Mouse (Mus musculus): ENCODE measurements around the gene Kcnh1.

Gene Kcnh1

GRCm38 (mm10) chr1:192457526-192458206 lies 267.1 kb downstream of the Kcnh1 start:
- no peak for DNase-seq (ENCODE audit: low read depth, low spot score)

DNA sequence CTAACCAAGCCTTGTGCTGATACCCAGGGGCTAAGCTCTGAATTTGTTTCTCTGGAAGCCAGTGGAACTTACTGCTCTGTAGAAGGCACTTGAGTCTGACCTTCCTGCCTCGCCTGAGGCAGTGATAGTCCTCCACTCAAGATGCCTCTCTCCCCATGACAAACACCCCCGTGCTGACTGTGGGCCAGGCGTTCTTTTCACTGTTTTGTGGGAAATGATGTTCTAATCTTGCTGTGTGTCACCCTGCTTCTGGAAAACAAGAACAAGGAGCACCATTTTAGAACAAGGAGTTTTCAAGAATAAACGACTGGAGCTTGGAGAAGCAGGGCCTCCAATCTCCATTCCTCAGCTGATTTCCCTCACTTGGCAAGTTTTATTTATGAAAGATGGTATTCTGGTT lies 273.2 kb downstream of the Kcnh1 start:
- DNase-seq (ENCODE audit: low read depth, low spot score): no peak

DNA sequence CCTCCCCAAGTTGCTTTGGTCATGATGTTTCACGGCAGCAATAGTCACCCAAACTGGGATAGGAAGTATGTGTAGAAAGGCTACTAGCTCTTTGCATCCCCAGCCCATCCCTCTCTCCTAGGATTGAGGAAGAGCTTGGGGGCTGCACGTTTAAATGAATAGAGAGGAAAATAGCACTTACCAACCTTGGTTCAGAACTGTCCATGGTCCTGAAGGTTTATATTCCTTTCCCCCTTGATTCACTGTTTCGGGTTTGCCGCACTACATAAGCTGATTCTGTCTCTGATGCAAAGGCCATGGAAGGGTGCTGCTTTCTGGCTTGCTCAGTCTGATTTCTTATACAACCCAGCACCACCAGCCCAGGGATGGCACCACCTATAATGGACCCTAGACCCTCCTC lies 281.8 kb downstream of the Kcnh1 start:
- no peak for DNase-seq (ENCODE audit: low read depth, low spot score)

GRCm38 (mm10) chr1:192473134-192473533 lies 282.6 kb downstream of the Kcnh1 start:
- no peak for DNase-seq (ENCODE audit: low read depth, low spot score)

DNA sequence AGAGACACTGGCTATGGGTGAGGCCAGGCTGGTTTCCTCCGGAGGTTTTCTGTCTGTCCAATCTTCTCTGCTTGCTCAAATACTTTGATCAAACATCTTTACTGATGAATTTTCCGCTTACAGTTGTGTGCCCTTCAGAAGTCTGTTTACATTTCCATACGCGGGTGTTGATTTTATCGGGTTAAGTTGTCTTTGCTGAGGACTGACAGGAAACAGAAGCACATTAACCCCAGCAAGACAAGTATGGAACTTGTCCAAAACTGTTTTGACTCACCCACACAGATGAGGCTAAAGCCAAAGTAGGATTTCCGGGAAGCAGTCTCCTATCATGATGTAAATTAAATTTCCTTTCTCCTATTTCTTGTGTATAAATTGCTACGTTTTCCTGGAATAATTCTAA lies 286.1 kb downstream of the Kcnh1 start:
- DNase-seq (ENCODE audit: low read depth, low spot score): no peak

GRCm38 (mm10) chr1:192477556-192477955 lies 287.0 kb downstream of the Kcnh1 start:
- no peak for DNase-seq (ENCODE audit: low read depth, low spot score)

DNA sequence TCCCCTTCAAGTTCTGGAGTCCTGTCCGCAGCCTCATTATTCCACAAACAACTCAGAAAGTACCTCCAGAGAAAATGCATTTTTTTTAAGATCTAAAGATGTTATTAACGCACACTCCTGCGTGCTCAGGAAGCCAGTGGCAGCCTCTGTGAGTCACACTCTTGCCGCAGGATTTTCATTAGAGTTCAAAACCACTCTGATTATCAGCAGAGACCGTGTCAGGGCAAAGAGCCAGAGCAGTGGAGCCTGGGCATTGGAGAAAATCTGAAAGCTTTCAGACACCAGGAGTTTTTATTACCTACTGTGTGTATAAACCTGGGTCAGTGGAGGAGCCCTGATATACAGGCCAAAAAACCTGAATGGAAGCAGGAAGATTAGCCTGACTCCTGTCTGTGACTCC lies 287.6 kb downstream of the Kcnh1 start:
- no peak for DNase-seq (ENCODE audit: low read depth, low spot score)

DNA sequence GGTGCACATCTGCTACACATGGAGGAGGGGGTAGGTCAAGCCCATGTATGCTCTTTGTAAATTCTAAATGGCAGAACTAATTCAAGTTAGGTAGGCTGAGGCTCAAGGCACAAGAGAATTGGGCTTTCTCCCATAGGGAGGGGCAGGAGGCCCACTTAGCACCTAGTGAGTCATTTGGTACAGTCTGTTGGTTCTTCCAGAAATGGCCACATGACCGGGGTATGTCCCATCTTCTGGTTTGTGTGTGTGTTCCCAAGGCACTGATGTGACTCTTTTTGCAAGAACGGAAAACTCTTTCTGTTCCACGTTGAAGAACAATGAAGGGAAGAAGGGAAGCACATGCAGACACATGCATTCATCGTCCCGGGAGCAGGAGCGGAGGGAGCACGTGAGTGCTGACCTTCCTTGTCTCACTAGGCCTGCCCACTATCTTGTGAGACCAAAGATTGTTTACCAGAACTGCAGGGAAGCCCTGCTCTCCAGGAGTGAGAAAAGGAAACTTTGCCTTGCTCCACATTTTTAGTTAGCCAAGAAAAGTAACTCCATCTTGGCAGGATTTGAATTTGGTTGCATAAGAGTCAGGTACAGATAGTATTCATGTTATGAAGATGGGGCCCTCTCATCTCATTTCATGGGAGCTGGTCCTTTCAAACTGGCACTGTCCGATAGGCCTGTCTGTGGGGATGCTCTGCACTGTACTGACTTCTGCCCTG lies 289.7 kb downstream of the Kcnh1 start:
- no peak for DNase-seq (ENCODE audit: low read depth, low spot score)

GRCm38 (mm10) chr1:192481446-192481845 lies 290.9 kb downstream of the Kcnh1 start:
- DNase-seq (ENCODE audit: low read depth, low spot score): no peak

DNA sequence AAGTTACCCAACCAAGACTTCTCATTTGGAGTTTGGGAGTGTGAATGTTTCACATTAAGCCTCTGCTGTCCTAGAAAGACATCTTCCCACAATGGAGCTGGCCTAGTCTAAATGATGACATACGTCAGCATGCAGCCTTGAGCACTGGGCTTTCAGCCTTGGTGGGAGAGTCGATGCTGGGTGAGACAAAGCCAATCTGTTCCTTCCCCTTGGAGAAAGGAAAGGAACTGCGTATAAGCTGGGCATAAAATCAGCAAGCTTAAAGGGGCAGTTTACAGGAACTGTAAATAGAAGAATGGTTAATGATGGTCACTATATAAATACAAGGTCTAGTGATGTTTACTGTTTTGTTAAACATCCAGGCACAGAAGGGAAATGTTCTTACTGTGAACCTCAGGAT lies 294.5 kb downstream of the Kcnh1 start:
- DNase-seq (ENCODE audit: low read depth, low spot score): no peak

- no peak for DNase-seq (ENCODE audit: low read depth, low spot score)
Measured at GRCm38 (mm10) chr1:192487571-192487970, 297.0 kb downstream of the Kcnh1 start.

DNA sequence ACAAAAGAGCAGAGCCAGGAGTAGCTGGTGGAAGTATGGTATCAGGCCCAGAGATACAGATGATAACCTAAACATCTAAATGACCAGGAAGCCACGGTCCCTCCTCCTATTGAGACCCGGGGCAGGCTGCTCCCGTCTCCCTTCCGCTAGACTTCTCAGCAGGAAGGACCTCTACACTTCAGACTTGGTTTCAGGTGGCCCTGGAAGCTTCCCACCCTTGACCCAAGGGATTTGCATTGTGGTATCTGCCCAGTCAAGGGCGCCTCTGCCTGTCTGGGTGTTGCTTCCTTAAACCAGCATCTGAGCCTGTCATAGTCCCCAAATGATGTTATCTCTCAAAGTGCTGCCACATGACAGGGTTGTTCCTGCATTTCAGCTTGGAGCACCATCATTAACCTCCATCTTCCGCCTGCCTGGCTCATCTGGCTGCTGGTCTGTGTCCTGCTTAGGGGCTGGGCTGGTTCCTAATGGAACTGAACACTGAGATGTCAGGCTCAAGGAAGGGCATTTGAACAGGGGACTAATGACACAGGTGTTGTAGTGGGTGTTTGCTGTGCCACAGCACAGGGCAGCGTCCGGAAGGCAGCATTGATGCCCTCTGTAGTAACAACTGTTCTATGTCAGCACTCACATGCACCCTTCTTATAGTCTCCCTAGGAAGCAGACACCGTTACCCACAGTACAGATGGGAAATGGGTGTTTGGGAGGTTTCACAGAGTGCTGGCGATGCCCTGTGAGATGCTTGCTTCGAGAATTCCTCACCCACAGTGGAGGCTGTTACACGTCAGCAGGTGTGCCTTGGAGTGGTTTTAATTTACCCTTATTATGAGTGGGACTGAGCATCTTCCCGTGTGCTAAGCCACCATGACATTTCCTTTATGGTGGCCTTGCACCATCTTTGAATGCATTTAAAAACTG lies 299.6 kb downstream of the Kcnh1 start:
- no peak for DNase-seq (ENCODE audit: low read depth, low spot score)

DNA sequence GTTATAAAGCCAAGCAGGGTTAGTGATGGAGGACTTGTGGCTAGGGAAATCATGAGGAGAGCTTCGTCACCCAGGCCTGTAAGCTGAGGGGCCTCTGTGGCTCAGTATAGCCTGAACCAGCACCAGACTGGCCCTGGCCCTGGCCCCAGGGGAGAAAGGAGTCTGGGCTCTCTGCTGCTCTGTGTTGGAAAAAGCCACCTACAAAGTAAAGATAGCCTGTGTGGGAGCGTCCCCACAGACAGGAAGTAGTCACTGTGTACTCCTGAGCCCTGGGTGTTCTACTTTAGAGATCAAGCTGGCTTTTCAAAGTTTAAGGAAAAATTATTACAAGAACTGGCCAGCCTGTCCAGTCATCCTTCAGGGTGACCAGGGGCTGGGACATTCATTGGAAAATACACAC lies 306.9 kb downstream of the Kcnh1 start:
- no peak for DNase-seq (ENCODE audit: low read depth, low spot score)

GRCm38 (mm10) chr1:192502016-192502415 lies 311.4 kb downstream of the Kcnh1 start:
- DNase-seq (ENCODE audit: low read depth, low spot score): no peak

DNA sequence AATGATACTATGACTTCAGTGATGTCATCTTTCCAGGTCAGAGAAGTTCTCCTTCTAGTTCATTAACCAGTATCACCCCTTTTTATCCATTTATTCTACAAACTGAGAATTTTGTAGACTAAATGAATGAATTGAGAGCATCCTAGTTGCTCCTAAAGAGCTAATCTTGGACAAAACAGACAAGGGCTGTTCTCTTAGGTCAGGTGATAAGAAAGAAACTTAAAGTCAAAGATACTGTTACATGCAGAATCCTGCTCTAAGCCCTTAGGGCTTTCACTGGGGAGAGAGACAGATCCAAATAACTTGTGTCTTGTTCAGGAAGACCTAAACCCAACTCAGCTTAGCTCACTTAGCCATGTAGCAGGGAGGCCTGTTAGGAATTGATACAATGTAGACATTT lies 312.3 kb downstream of the Kcnh1 start:
- no peak for DNase-seq (ENCODE audit: low read depth, low spot score)

- no peak for DNase-seq (ENCODE audit: low read depth, low spot score)
Measured at GRCm38 (mm10) chr1:192503651-192504050, 313.1 kb downstream of the Kcnh1 start.

DNA sequence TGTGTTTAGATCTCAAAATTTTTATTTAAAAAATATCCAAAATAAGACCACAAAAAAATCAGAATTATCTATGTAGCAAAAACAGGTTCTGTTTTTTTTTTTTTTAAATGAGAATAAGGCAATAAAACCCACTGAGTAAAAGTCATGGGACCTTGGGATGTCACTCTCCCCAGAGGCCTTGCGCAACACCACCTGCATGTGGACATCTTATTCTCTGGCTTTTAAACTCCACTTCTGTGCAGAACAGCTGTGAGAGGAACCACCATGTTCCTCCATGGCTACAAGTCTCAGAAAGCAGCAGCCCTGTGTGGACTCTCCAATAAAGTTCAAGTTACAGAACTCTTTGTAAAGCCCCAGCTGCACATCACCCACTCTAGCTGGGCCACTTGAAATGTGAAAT lies 322.2 kb downstream of the Kcnh1 start:
- no peak for DNase-seq (ENCODE audit: low read depth, low spot score)

DNA sequence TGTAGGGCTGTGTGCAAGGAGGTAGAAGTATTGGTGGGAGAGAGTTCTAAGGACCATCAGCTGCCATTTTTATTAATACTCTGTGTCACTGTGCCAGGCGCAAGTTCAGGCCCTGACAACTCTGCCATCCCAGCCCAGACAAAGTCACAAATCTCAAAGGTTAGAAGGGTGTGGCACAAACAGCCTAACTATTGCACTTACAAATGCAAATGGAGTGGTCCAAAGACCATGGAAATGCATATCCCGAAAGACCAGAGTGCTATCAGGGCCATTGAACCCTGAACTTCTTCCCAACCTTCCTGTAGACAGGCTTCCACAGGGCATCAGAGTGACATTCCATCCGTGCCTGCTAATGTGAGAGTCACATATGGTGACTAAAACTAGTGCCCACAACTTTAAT lies 324.8 kb downstream of the Kcnh1 start:
- no peak for DNase-seq (ENCODE audit: low read depth, low spot score)

GRCm38 (mm10) chr1:192519713-192520112 lies 329.1 kb downstream of the Kcnh1 start:
- DNase-seq (ENCODE audit: low read depth, low spot score): no peak

GRCm38 (mm10) chr1:192520836-192521435 lies 330.4 kb downstream of the Kcnh1 start:
- DNase-seq (ENCODE audit: low read depth, low spot score): no peak

- no peak for DNase-seq (ENCODE audit: low read depth, low spot score)
Measured at GRCm38 (mm10) chr1:192522376-192523178, 332.0 kb downstream of the Kcnh1 start.
